ENCODE assay signal across 9 mouse cellular contexts in genomic region chr12:64937493-64937892, GRCm38 (mm10). TPM values are rescaled to one million over a fixed set of nuclear protein-coding genes. Genes with fewer than 3 reads are reported as not detected.
DNase-seq lines count a peak whose midpoint lies in the region; ATAC-seq and TF ChIP-seq lines count a peak whose summit lies in the region.
"Had no signal": no experiment of that assay in that cellular context is flagged by ENCODE, and none has a peak within 500 bp of the region (broad histone marks: within the 10 kb centered on the region; RNA-seq: fewer than 3 reads in every experiment).

No protein-coding gene starts in this region.

- DNase-seq in kidney, adult 8-10 months, result peak; percentile 15 to 32
- no peak for DNase-seq in CH12.LX (ENCODE audit: extremely low read depth)
- DNase-seq in c-Kit-positive CD71-positive TER-119-positive erythroid progenitor cells, embryonic 14.5 days (ENCODE audit: low spot score), result peak; percentile 27
- no peak for DNase-seq in forebrain, embryonic 10.5 days (ENCODE audit: extremely low spot score, low spot score)
- DNase-seq in layer of hippocampus, postnatal 36 days, result no peak
- DNase-seq in adrenal gland, postnatal 25 days, result no peak

- TF ChIP-seq POLR2A in CH12.LX (IDR thresholded peaks at IDR 0.05; ENCODE audit: low read depth, low read length), result no peak

- WGBS in kidney, embryonic 16.5 days, result 89% methylated on average over 2 of the region's 2 CpGs
- 80% methylated on average over 2 of the region's 2 CpGs for WGBS in forebrain, embryonic 10.5 days

- H3K79me2 ChIP-seq in CH12.LX (replicated peaks; ENCODE audit: control insufficient read depth, extremely low read depth, insufficient read depth, poor library complexity, severe bottlenecking), result no peaks in the 10 kb centered on the region

- TF ChIP-seq RAD21 in CH12.LX (IDR thresholded peaks at IDR 0.05; ENCODE audit: low read depth, low read length), result peak; percentile 60

- ATAC-seq in kidney, embryonic 16.5 days (ENCODE audit: low FRiP score, low TSS enrichment), result no peak
- ATAC-seq in megakaryocyte-erythroid progenitor cell, adult 5-6 weeks (replicated peaks; ENCODE audit: low FRiP score, low TSS enrichment, poor library complexity, severe bottlenecking), result peak; percentile 77; the same call in 1 of the 2 replicates

- H3K27ac ChIP-seq in kidney, embryonic 16.5 days (ENCODE audit: low read length), result no peak overlapping the region
- no peak overlapping the region for H3K27ac ChIP-seq in CH12.LX (ENCODE audit: insufficient read depth, low read depth)
- no peak overlapping the region for H3K27ac ChIP-seq in forebrain, embryonic 10.5 days
- H3K27ac ChIP-seq: lung, embryonic 15.5 days had no signal

- TF ChIP-seq CTCF in CH12.LX (conservative IDR thresholded peaks at IDR 0.05 in 1 of 2, IDR thresholded peaks at IDR 0.05 in 1 of 2; ENCODE audit: low read depth in 2 of 2, low read length in 2 of 2), result peak; percentile 35 to 55; a peak in 3 of 4 replicates

- no peak for TF ChIP-seq EP300 in CH12.LX (IDR thresholded peaks at IDR 0.05; ENCODE audit: low read length)

- H3K4me3 ChIP-seq in kidney, embryonic 16.5 days (ENCODE audit: low read length), result no peak overlapping the region
- H3K4me3 ChIP-seq in CH12.LX (replicated peaks in 1 of 3; ENCODE audit: low read depth in 2 of 3, low read length in 2 of 3, poor library complexity in 1 of 3), result no peak overlapping the region
- H3K4me3 ChIP-seq in forebrain, embryonic 10.5 days, result no peak overlapping the region
- H3K4me3 ChIP-seq: lung, embryonic 15.5 days had no signal

- in situ Hi-C loops in CH12.LX (cut with MboI; ENCODE audit: low pct_ligation_motif_present, low pct_unique_long_range_greater_than_20kb, low sequenced_read_pairs), result no loop called here

- dilution Hi-C loops in CH12.LX (cut with MboI; ENCODE audit: extremely low pct_ligation_motif_present, extremely low pct_unique_long_range_greater_than_20kb, low sequenced_read_pairs), result no loop called here

- no peak overlapping the region for H3K4me2 ChIP-seq in kidney, embryonic 16.5 days (replicated peaks; ENCODE audit: low read depth, low read length)
- no peak overlapping the region for H3K4me2 ChIP-seq in CH12.LX (ENCODE audit: insufficient read depth, low read depth, poor library complexity, severe bottlenecking)
- H3K4me2 ChIP-seq: lung, embryonic 15.5 days had no signal

- no peaks in the 10 kb centered on the region for H3K4me1 ChIP-seq in kidney, embryonic 16.5 days (ENCODE audit: insufficient read depth, low read length)
- no peaks in the 10 kb centered on the region for H3K4me1 ChIP-seq in CH12.LX (ENCODE audit: control insufficient read depth in 1 of 2, insufficient read depth in 2 of 2)
- H3K4me1 ChIP-seq in forebrain, embryonic 10.5 days, result no peaks in the 10 kb centered on the region
- H3K4me1 ChIP-seq: lung, embryonic 15.5 days had no signal

- no peaks in the 10 kb centered on the region for H3K27me3 ChIP-seq in kidney, embryonic 16.5 days (ENCODE audit: insufficient read depth, low read length)
- no peaks in the 10 kb centered on the region for H3K27me3 ChIP-seq in CH12.LX (replicated peaks)
- H3K27me3 ChIP-seq in forebrain, embryonic 10.5 days (ENCODE audit: poor library complexity, severe bottlenecking), result no peaks in the 10 kb centered on the region
- H3K27me3 ChIP-seq: lung, embryonic 15.5 days had no signal

- H3K9me3 ChIP-seq in kidney, embryonic 16.5 days (ENCODE audit: low read length), result no peaks in the 10 kb centered on the region
- no peaks in the 10 kb centered on the region for H3K9me3 ChIP-seq in CH12.LX (replicated peaks; ENCODE audit: low read length)
- no peaks in the 10 kb centered on the region for H3K9me3 ChIP-seq in forebrain, embryonic 10.5 days
- H3K9me3 ChIP-seq: lung, embryonic 15.5 days had no signal

- H3K9ac ChIP-seq in kidney, embryonic 16.5 days (replicated peaks; ENCODE audit: low read length), result no peak overlapping the region
- no peak overlapping the region for H3K9ac ChIP-seq in CH12.LX (ENCODE audit: insufficient read depth, low read depth)
- H3K9ac ChIP-seq: lung, embryonic 15.5 days had no signal

- peaks cover 9% of the 10 kb centered on the region; the same call in 1 of the 2 replicates for H3K36me3 ChIP-seq in kidney, embryonic 16.5 days (ENCODE audit: insufficient read depth, low read length)
- H3K36me3 ChIP-seq in CH12.LX (replicated peaks in 1 of 2; ENCODE audit: control insufficient read depth in 1 of 2, insufficient read depth in 1 of 2, low read length in 1 of 2), result peaks cover 2 to 16% of the 10 kb centered on the region in 2 experiments
- H3K36me3 ChIP-seq in forebrain, embryonic 10.5 days (replicated peaks), result peaks cover 8% of the 10 kb centered on the region

TF ChIP-seq in CH12.LX, 34 proteins besides CTCF, POLR2A, EP300 and RAD21:
- TF ChIP-seq SMC3 (IDR thresholded peaks at IDR 0.05; ENCODE audit: low read depth, low read length), result peak; percentile 17; the same call in 1 of the 2 replicates
- no peak for TF ChIP-seq MYC (IDR thresholded peaks at IDR 0.05; ENCODE audit: low read depth, low read length)

RNA-seq across cellular contexts. Expression of gene Gm527, which starts 19.8 kb away (rescaled TPM):
- polyA plus RNA-seq in kidney, embryonic 16.5 days (2015; fragmentation: Nextera tagmentation; extraction: Ambion mirVana), result 0.60 and 2.4 TPM in 2 replicates
- total RNA-seq in CH12.LX (2012; rRNA removed) (0.42 and 0.93 TPM in 2 replicates), CH12.LX (2014; rRNA removed) (2.0 and 2.6 TPM in 2 replicates)
- 1.7 and 2.0 TPM in 2 replicates for polyA plus RNA-seq in CH12.LX (2012; ENCODE audit: insufficient read length, low read depth)
- 2.7 and 5.4 TPM in 2 replicates for total RNA-seq in megakaryocyte-erythroid progenitor cell, adult 5-6 weeks (2014; fragmentation: Nextera tagmentation)
- total RNA-seq in megakaryocyte-erythroid progenitor cell, adult 5-6 weeks (2017), result 9.4 and 10.7 TPM in 2 replicates
- 1.1 and 1.4 TPM in 2 replicates for polyA plus RNA-seq in forebrain, embryonic 10.5 days (2016; fragmentation: Nextera tagmentation; extraction: Ambion mirVana)
- 10 to 100 TPM; 14.2 to 16.8 TPM for total RNA-seq in layer of hippocampus, postnatal 36 days (2021)
- 5.1 and 8.2 TPM in 2 replicates for total RNA-seq in adrenal gland, postnatal 25 days (2021)

RNA-seq across cellular contexts. Expression of gene Klhl28, which starts 27.8 kb away (rescaled TPM):
- 9.0 and 10.4 TPM in 2 replicates for polyA plus RNA-seq in kidney, embryonic 16.5 days (2015; fragmentation: Nextera tagmentation; extraction: Ambion mirVana)
- total RNA-seq in CH12.LX (2012; rRNA removed) (9.5 and 9.6 TPM in 2 replicates), CH12.LX (2014; rRNA removed) (16.2 and 17.9 TPM in 2 replicates)
- polyA plus RNA-seq in CH12.LX (2012; ENCODE audit: insufficient read length, low read depth), result 13.2 and 16.6 TPM in 2 replicates
- total RNA-seq in megakaryocyte-erythroid progenitor cell, adult 5-6 weeks (2014; fragmentation: Nextera tagmentation), result 7.3 and 7.6 TPM in 2 replicates
- 5.2 and 16.8 TPM in 2 replicates for total RNA-seq in megakaryocyte-erythroid progenitor cell, adult 5-6 weeks (2017)
- polyA plus RNA-seq in forebrain, embryonic 10.5 days (2016; fragmentation: Nextera tagmentation; extraction: Ambion mirVana), result 10.0 and 10.4 TPM in 2 replicates
- total RNA-seq in layer of hippocampus, postnatal 36 days (2021), result 10 to 100 TPM; 26.2 to 26.8 TPM
- 13.0 and 14.5 TPM in 2 replicates for total RNA-seq in adrenal gland, postnatal 25 days (2021)

RNA-seq across cellular contexts. Expression of gene Togaram1, which starts 28.1 kb away (rescaled TPM):
- polyA plus RNA-seq in kidney, embryonic 16.5 days (2015; fragmentation: Nextera tagmentation; extraction: Ambion mirVana), result 28.7 and 32.0 TPM in 2 replicates
- total RNA-seq in CH12.LX (2012; rRNA removed), result 24.1 and 24.3 TPM in 2 replicates
- 29.5 and 34.4 TPM in 2 replicates for total RNA-seq in CH12.LX (2014; rRNA removed)
- 19.1 and 22.6 TPM in 2 replicates for polyA plus RNA-seq in CH12.LX (2012; ENCODE audit: insufficient read length, low read depth)
- 35.6 and 36.1 TPM in 2 replicates for total RNA-seq in megakaryocyte-erythroid progenitor cell, adult 5-6 weeks (2014; fragmentation: Nextera tagmentation)
- 40.5 and 64.8 TPM in 2 replicates for total RNA-seq in megakaryocyte-erythroid progenitor cell, adult 5-6 weeks (2017)
- 25.2 and 26.6 TPM in 2 replicates for polyA plus RNA-seq in forebrain, embryonic 10.5 days (2016; fragmentation: Nextera tagmentation; extraction: Ambion mirVana)
- 10 to 100 TPM; 55.5 to 56.4 TPM for total RNA-seq in layer of hippocampus, postnatal 36 days (2021)
- total RNA-seq in adrenal gland, postnatal 25 days (2021), result 36.8 and 37.1 TPM in 2 replicates

Comparison
In these comparisons a context has a peak if more than half of its experiments do, and no peak if none do; other contexts are left out.
1. DNase-seq: peak in kidney, adult 8-10 months (2 of 2) and c-Kit-positive CD71-positive TER-119-positive erythroid progenitor cells, embryonic 14.5 days (single experiment); none in CH12.LX (single experiment), forebrain, embryonic 10.5 days (single experiment), layer of hippocampus, postnatal 36 days (0 of 2) and adrenal gland, postnatal 25 days (single experiment).